Mouse (Mus musculus): ENCODE measurements around the gene Actr5. TPM values are rescaled to one million over a fixed set of nuclear protein-coding genes. Genes with fewer than 3 reads are reported as not detected.
A peak's percentile ranks its signal among the peaks of the same experiment; 100 is the strongest.

The Actr5 gene
- polyA plus RNA-seq, 1 experiment from 2014 or later, result 10.1 TPM

DNA sequence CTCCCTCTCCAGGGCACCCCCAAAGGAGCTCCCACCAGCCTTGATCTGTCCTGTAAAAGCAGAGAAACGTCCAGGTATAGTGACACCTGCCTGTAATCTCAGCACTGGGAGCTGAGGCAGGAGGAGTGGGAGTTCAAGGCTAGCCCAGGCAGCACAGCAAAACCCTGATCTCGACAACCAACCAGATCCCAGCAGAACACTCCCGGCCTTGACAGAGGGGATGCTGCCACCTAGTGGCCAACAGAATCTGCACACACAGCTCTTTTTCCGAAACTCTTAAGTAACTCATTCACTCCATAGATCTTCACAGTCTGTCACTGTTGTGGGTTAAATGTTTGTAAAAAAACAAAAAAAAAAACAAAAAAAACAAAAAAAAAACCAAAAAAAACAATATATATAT is 28.3 kb downstream of the Actr5 start:
- no peaks in the 10 kb centered on the region for H3K27me3 ChIP-seq
- H3K4me2 ChIP-seq, result no peak overlapping the region
- H3K9me3 ChIP-seq, result no peaks in the 10 kb centered on the region
- no peak for ATAC-seq (ENCODE audit: borderline replicate concordance, extremely low read depth, low FRiP score, low TSS enrichment)
- H3K4me3 ChIP-seq, result no peak overlapping the region
- H3K9ac ChIP-seq, result no peak overlapping the region
- no peaks in the 10 kb centered on the region for H3K4me1 ChIP-seq
- no peak overlapping the region for H3K27ac ChIP-seq
- 5% methylated on average over 4 of the region's 4 CpGs for WGBS
- no peaks in the 10 kb centered on the region for H3K36me3 ChIP-seq

DNA sequence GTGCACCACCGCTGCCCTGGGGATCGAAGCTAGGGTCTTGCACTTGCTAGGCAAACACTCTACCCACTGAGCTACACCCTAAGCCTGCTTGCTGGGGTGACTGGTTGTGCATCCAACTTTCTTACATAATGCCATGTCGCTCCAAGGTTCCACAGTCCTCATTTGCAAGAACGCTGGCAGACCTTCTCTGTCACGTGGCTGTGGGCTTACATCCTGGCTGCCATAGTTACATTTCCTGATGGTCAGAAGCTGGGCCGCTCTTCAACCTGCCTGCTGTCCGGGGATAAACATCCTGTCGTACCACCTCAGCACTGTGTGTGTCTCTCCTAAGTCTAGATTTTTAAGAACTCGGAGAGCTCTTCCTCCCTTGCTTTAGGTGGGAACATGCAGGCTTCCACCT is 30.0 kb downstream of the Actr5 start:
- no peak for ATAC-seq (ENCODE audit: borderline replicate concordance, extremely low read depth, low FRiP score, low TSS enrichment)
- Histone ChIP-seq H3K27ac (0 out of 2 replicates have a peak overlapping the region, but pooled peaks have one; percentile 19), H3K9me3 (no peaks in the 10 kb centered on the region), H3K27me3 (no peaks in the 10 kb centered on the region), H3K4me2 (no peak overlapping the region), H3K4me1 (peaks cover 14% of the 10 kb centered on the region), H3K4me3 (no peak overlapping the region), H3K9ac (no peak overlapping the region), H3K36me3 (no peaks in the 10 kb centered on the region)
- WGBS, result 63% methylated on average over 9 of the region's 9 CpGs

DNA sequence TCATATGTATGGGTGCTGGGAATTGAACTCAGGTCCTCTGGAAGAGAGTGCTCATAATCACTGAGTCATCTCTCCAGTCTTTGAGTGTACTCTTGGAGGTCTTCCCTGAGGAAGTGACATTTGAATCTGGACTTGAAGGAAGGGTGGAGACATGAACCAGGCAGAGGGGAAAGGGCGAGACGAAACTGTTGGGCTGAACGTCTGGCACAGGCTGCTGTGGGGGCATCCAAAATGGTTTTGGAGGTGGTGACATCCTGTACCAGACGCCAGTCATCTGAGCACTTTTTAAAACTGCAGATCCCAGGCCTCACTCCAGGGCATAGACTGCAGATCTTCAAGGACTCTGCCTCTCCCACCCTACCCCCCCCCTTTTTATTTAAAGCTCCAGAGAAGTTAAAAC is 31.1 kb downstream of the Actr5 start:
- Histone ChIP-seq H3K4me3 (no peak overlapping the region), H3K27ac (no peak overlapping the region), H3K4me1 (peaks cover 14% of the 10 kb centered on the region), H3K9ac (no peak overlapping the region), H3K4me2 (no peak overlapping the region), H3K27me3 (no peaks in the 10 kb centered on the region), H3K9me3 (no peaks in the 10 kb centered on the region), H3K36me3 (no peaks in the 10 kb centered on the region)
- WGBS, result 63% methylated on average over 4 of the region's 4 CpGs
- ATAC-seq (ENCODE audit: borderline replicate concordance, extremely low read depth, low FRiP score, low TSS enrichment), result no peak

DNA sequence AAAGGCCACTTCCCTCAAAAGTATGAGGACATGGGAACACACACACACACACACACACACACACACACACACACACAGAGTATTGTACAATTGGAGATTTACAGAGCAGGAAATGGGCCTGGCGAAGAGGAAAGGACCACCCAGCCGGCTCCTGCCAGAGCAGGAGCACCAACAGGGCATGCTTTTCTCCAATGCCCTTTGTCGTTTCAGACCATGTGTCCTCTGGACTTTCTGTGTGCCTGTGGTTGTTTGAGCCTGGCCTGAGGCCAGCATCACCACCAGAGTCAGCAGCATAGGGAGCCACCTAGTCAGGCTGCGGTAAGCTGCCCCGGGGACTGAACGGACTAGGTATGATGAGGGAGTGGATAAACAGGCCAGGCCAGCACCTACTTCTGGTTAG is 34.1 kb downstream of the Actr5 start:
- WGBS, result 24% methylated on average over 6 of the region's 6 CpGs
- Histone ChIP-seq H3K9me3 (no peaks in the 10 kb centered on the region), H3K4me1 (peaks cover 14% of the 10 kb centered on the region), H3K4me3 (no peak overlapping the region), H3K36me3 (no peaks in the 10 kb centered on the region), H3K27ac (peak overlapping the region; percentile 57), H3K27me3 (no peaks in the 10 kb centered on the region), H3K4me2 (no peak overlapping the region), H3K9ac (no peak overlapping the region)
- peak; percentile 76 for ATAC-seq (ENCODE audit: borderline replicate concordance, extremely low read depth, low FRiP score, low TSS enrichment)

DNA sequence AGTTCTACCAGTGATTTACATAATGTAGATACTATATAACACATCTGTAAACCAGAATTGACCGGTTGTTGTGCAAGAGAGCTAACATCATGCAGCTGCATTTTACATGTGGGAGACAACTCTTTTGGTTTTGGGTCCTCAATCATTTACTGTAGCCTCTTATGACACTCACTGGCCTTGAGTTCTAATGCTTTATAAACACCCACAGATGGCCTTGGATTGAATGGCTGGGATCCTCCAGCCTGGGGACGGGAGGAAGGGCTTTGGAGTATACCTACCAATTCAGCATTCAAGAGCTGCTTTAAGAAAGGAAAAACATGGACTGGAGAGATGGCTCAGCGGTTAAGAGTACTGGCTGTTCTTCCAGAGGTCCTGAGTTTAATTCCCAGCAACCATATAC is 34.7 kb downstream of the Actr5 start:
- H3K4me1 ChIP-seq, result peaks cover 14% of the 10 kb centered on the region
- ATAC-seq (ENCODE audit: borderline replicate concordance, extremely low read depth, low FRiP score, low TSS enrichment), result no peak; the same call in 1 of the 2 replicates
- H3K27ac ChIP-seq, result peak overlapping the region; percentile 57
- H3K9ac ChIP-seq, result no peak overlapping the region
- H3K4me2 ChIP-seq, result no peak overlapping the region
- H3K27me3 ChIP-seq, result no peaks in the 10 kb centered on the region
- no peaks in the 10 kb centered on the region for H3K36me3 ChIP-seq
- H3K4me3 ChIP-seq, result no peak overlapping the region
- 48% methylated on average over 3 of the region's 3 CpGs for WGBS
- no peaks in the 10 kb centered on the region for H3K9me3 ChIP-seq

DNA sequence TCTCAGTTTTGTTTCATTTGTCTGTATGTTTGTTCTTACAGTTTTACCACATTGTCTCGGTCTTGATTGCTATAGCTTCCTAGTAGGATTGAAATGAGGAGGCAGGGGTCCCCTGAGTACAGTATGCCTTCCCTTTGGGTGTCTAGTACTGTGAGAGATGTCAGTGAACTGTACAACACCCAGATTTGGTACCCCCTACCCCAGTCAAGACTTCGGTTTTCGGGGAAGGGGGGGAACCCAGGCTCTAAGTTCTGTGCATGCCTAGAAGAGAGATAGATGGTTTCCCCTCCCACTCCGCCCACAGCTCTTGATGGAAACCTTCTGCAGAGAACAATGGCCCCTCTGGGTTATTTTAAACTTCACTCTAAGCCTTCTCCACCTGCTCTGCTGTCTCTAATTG is 40.4 kb downstream of the Actr5 start, which contains the start of gene Ppp1r16b:
Gene Ppp1r16b, plus strand, starts transcription at position 301 of the 400 bp plus-strand sequence.
- H3K9me3 ChIP-seq, result no peaks in the 10 kb centered on the region
- WGBS, result 68% methylated on average over 4 of the region's 4 CpGs
- H3K9ac ChIP-seq, result no peak within 1 kb of the TSS
- H3K4me1 ChIP-seq, result peaks cover 18% of the 10 kb centered on the region
- peak within 1 kb of the TSS; percentile 63 for H3K27ac ChIP-seq
- no peak within 1 kb of the TSS for H3K4me2 ChIP-seq
- no peaks in the 10 kb centered on the region for H3K36me3 ChIP-seq
- ATAC-seq (ENCODE audit: borderline replicate concordance, extremely low read depth, low FRiP score, low TSS enrichment), result no peak
- H3K27me3 ChIP-seq, result peaks cover 49% of the 10 kb centered on the region
- H3K4me3 ChIP-seq, result no peak within 1 kb of the TSS

DNA sequence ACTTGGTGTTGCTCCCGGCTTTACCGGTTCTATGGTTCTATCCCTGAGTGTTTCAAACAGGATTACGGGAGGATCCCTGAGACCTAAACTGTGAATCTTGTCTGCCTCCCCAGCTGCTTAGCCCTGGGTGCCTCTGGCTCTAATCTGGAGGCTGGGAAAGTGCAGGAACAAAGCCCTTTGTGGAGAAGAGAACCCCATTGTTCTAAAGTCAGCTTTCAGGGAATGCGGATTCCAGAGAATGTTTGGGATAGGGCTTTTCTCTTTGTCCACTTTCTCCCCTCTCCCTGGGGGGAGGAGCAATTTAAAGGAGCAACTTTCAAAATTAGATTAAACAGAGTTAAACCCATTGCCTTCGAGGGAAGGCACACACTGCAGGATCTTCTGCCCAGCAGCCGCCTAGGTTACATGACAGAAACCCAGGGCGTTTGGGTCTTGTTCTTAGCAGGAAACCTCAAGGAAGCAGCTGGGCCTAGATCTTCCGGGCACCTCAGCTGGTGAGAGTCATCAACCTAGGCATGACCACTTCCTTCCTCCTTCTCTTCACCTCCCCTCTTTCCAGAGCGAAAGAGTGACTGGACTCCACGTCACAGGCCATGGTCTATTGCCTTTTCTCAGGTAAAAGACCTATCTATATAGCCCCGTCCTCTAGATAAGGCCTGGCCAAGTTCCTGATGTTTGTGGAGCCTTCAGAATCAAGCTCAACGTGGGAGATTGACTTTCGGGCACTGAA is 41.5 kb downstream of the Actr5 start:
- WGBS, result 43% methylated on average over 13 of the region's 13 CpGs
- Histone ChIP-seq H3K9me3 (no peaks in the 10 kb centered on the region), H3K27me3 (peaks cover 55% of the 10 kb centered on the region)

DNA sequence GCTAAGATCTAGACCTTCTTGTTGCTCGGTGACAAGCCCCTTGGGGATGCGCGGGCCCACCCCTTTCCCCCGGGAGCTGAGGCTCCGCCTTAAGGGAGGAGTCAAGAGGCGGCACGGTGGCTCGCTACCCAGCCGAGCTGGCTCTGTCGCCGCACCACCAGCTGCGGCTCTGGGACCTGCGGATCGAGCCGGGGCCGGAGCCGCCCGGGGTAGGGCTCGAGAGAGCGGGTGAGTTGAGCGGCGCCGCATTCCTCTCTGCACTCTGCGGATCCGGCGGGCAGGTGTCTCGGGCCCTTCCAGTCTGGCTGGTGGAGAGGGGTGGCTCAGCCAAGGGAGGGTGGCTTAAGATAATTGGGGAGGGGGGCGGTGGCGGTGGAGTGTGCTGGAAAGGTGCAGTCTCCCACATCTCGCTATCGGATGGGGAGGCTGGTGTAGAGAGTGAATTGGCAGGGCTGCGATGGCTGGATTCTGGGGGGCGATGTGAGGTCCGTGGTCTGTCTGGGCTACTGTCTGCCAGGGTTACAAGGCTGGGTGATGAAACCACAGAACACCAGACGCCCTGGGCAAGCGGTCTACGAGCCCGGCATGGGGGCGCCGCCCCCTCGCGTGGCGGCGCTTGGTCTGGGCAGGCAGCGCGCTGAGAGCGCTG is 42.5 kb downstream of the Actr5 start:
- WGBS, result under 1% methylated on average over 47 of the region's 47 CpGs

More for the DNA sequence above, 41.5 kb downstream of the Actr5 start:
- no peak; the same call in 1 of the 2 replicates for ATAC-seq (ENCODE audit: borderline replicate concordance, extremely low read depth, low FRiP score, low TSS enrichment)
- Histone ChIP-seq H3K4me2 (peak overlapping the region; percentile 90), H3K27ac (peak overlapping the region; percentile 63), H3K9ac (no peak overlapping the region), H3K4me1 (peaks cover 18% of the 10 kb centered on the region), H3K4me3 (0 out of 2 replicates have a peak overlapping the region, but pooled peaks have one; percentile 50), H3K36me3 (no peaks in the 10 kb centered on the region)

DNA sequence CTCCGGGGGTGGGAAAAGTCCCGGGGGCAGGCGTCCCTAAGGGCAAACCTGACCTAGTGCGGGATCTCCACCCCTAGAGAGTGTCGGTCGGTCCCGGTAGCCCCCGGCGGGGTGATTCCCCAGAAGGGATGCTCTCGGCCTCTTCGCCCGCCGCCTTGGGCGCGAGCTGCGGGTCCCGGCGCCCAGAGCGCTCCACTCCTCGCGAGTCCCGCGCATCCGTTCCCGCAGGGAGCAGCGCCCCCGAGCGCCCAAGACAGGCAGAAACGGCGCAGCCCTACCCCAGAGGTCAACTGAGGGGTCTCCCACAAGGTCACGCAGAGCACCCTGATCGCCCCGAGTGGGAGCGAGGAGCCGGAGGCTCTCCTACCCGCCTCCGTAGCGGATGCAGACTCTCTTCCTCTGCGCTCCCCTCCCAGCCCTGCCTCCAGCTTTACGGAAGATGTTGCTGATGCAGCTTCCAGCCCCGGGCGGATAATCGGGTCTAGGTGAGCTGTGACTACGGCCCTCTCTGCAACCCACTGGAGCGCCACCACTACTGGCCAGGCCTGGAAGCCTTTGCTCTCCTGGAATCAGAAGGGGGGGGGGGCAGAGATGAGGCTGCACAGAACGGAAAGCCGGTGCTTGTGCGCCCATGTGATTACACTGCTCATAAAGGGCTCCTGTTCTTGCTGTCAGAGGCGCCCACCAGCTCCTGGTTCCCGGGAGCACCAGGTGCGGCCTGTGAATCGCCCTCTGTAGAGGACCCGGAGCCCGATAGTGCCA is 43.2 kb downstream of the Actr5 start:
- peak overlapping the region; percentile 50 for H3K4me3 ChIP-seq
- no peaks in the 10 kb centered on the region for H3K36me3 ChIP-seq
- WGBS, result under 1% methylated on average over 53 of the region's 54 CpGs
- peak overlapping the region; percentile 63 for H3K27ac ChIP-seq
- peak overlapping the region; percentile 57 for H3K9ac ChIP-seq
- H3K27me3 ChIP-seq, result peaks cover 55% of the 10 kb centered on the region
- peaks cover 23% of the 10 kb centered on the region for H3K4me1 ChIP-seq
- H3K4me2 ChIP-seq, result peak overlapping the region; percentile 90
- peak; percentile 41 for ATAC-seq (ENCODE audit: borderline replicate concordance, extremely low read depth, low FRiP score, low TSS enrichment)
- no peaks in the 10 kb centered on the region for H3K9me3 ChIP-seq

More for the DNA sequence above, 42.5 kb downstream of the Actr5 start:
- peak overlapping the region; percentile 57 for H3K9ac ChIP-seq
- peaks cover 18% of the 10 kb centered on the region for H3K4me1 ChIP-seq
- H3K36me3 ChIP-seq, result no peaks in the 10 kb centered on the region
- H3K27me3 ChIP-seq, result peaks cover 55% of the 10 kb centered on the region
- H3K9me3 ChIP-seq, result no peaks in the 10 kb centered on the region
- H3K4me2 ChIP-seq, result peak overlapping the region; percentile 90
- peak; percentile 71 for ATAC-seq (ENCODE audit: borderline replicate concordance, extremely low read depth, low FRiP score, low TSS enrichment)
- H3K27ac ChIP-seq, result peak overlapping the region; percentile 63
- peak overlapping the region; percentile 50 for H3K4me3 ChIP-seq

DNA sequence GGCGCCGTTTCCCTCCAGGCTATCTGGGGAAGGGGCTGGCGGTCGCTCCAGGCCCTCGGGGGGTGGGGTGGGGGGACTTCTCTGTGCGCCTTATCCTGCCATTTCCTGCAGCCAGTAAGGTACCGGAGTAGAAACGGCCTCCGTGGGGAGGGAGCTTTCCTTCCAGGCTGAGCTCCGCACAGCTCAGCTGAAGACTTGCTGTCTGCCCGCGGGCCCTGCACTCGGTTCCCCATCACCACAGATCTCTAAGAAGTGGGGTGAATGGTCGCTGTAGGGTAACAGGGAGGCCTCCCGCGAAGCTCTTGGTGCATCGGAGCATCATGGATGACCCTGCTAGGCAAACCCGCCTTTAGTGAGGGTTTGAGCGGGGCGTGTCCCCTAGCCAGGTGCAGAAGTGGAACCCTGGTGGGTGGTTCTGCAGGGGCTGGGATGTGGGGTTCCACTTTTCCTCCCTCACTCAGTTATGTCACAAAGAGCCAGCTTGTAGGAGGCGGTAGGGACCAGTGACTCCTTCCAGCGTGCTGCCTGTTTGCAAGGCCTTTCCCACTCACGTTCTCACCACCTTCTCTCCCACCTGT is 43.8 kb downstream of the Actr5 start:
- peaks cover 55% of the 10 kb centered on the region for H3K27me3 ChIP-seq
- H3K36me3 ChIP-seq, result no peaks in the 10 kb centered on the region
- H3K4me2 ChIP-seq, result peak overlapping the region; percentile 90
- no peak for ATAC-seq (ENCODE audit: borderline replicate concordance, extremely low read depth, low FRiP score, low TSS enrichment)
- peak overlapping the region; percentile 50 for H3K4me3 ChIP-seq
- peak overlapping the region; percentile 63; the same call in 1 of the 2 replicates for H3K27ac ChIP-seq
- H3K9me3 ChIP-seq, result no peaks in the 10 kb centered on the region
- peaks cover 30% of the 10 kb centered on the region for H3K4me1 ChIP-seq
- H3K9ac ChIP-seq, result peak overlapping the region; percentile 57
- 13% methylated on average over 23 of the region's 23 CpGs for WGBS
